Mouse (Mus musculus) stomach, postnatal 0 days (tissue): ENCODE measurements at regions not wholly inside any gene's neighbourhood (a gene's known extent, or its start where the extent isn't known, plus 50 kb on each side); places are given as distances from the start of the nearest gene placed in this dataset.

Experiments
- CTCF ChIP-seq: IDR thresholded peaks from 2 replicates; pipeline ENCODE4 v1.5.1; 2016; ENCODE audit warnings: antibody characterized with exemption, low read depth, mild to moderate bottlenecking, moderate library complexity
- EP300 ChIP-seq: optimal IDR thresholded peaks from 2 replicates; pipeline ENCODE3; 2016; ENCODE audit warnings: antibody characterized with exemption

GRCm38 (mm10) chrX:68497886-68498285 lies 180.5 kb upstream of the Fmr1 start:
- TF ChIP-seq EP300 (no peak), CTCF (no peak)
